Mouse (Mus musculus) skeletal muscle tissue, adult 2 months (tissue): Measurements from ENCODE around the gene Tex47.

Experiments used
- DNase-seq: peaks from one replicate; pipeline ENCODE4 v3.0.0-alpha.2; 2012; ENCODE audit warnings: low read depth, low spot score

Tex47 gene

GRCm38 (mm10) chr5:7303819-7304218 lies at the start of gene Tex47:
Tex47 (plus strand) TSS chr5:7304119.
- no peak for DNase-seq

- no peak for DNase-seq
Observed at GRCm38 (mm10) chr5:7276659-7277455, 27.1 kb upstream of the Tex47 start.

GRCm38 (mm10) chr5:7284336-7284735 lies 19.6 kb upstream of the Tex47 start:
- DNase-seq, result no peak

- DNase-seq, result no peak
Observed at GRCm38 (mm10) chr5:7302969-7303368, 950 bp upstream of the Tex47 start.

GRCm38 (mm10) chr5:7325594-7325993 lies 21.7 kb downstream of the Tex47 start:
- no peak for DNase-seq

- DNase-seq, result peak; percentile 1
Observed at GRCm38 (mm10) chr5:7344145-7345010, 40.5 kb downstream of the Tex47 start, which contains the start of gene Zfp804b. Zfp804b (minus strand) TSS chr5:7344756.

GRCm38 (mm10) chr5:7345011-7345389 lies 41.1 kb downstream of the Tex47 start:
- no peak for DNase-seq
